Mouse (Mus musculus) stomach, embryonic 15.5 days (tissue): ENCODE data around the gene Atf3. TPM values are rescaled to one million over a fixed set of nuclear protein-coding genes. Genes with fewer than 3 reads are reported as not detected.

ENCODE experiments used
- ATAC-seq: fragments of 200-750 bp; cut with Nextera tagmentation; 2 replicates; pipeline ENCODE4 v1.8.0; 2017; ENCODE audit warnings: low read depth, moderate number of reproducible peaks, moderate TSS enrichment; ENCODE audit not compliant: insufficient read depth, low FRiP score
- H3K27ac ChIP-seq: fragments of 300-500 bp; sonication (generic); 2 replicates; pipeline ENCODE4 v1.5.1; 2015; ENCODE audit warnings: mild to moderate bottlenecking, inconsistent platforms
- H3K27me3 ChIP-seq: fragments of 300-500 bp; sonication (generic); replicated peaks from 2 replicates; pipeline ENCODE4 v1.6.1; 2015; ENCODE audit warnings: inconsistent platforms
- H3K36me3 ChIP-seq: fragments of 300-500 bp; sonication (generic); 2 replicates; pipeline ENCODE4 v1.6.1; 2015; ENCODE audit warnings: inconsistent platforms
- H3K4me1 ChIP-seq: fragments of 300-500 bp; sonication (generic); 2 replicates; pipeline ENCODE4 v1.6.1; 2015; ENCODE audit warnings: inconsistent platforms
- H3K4me2 ChIP-seq: fragments of 300-500 bp; sonication (generic); 2 replicates; pipeline ENCODE4 v1.6.1; 2015; ENCODE audit warnings: mild to moderate bottlenecking, inconsistent platforms
- H3K4me3 ChIP-seq: fragments of 300-500 bp; sonication (generic); replicated peaks from 2 replicates; pipeline ENCODE4 v1.5.1; 2015; ENCODE audit warnings: inconsistent platforms
- H3K9ac ChIP-seq: fragments of 300-500 bp; sonication (generic); 2 replicates; pipeline ENCODE4 v1.6.1; 2015; ENCODE audit warnings: inconsistent platforms
- H3K9me3 ChIP-seq: fragments of 300-500 bp; sonication (generic); 2 replicates; pipeline ENCODE4 v1.6.1; 2016; ENCODE audit warnings: inconsistent platforms
- WGBS: fragments of 180-500 bp; shearing (Covaris S2); methylation state at CpG from one replicate; pipeline ENCODE4 v1.1.7; 2015; 5-methylcytosine and 5-hydroxymethylcytosine counted together
- polyA plus RNA-seq: library from polyadenylated mRNA; unstranded; fragments of >200 nt; fragmentation: Nextera tagmentation; extraction: Ambion mirVana; gene quantifications from 2 replicates; pipeline ENCODE4 v1.2.1, GENCODE M21; 2015

Gene Atf3
- polyA plus RNA-seq, 1 experiment from 2014 or later = 4.4 TPM

DNA sequence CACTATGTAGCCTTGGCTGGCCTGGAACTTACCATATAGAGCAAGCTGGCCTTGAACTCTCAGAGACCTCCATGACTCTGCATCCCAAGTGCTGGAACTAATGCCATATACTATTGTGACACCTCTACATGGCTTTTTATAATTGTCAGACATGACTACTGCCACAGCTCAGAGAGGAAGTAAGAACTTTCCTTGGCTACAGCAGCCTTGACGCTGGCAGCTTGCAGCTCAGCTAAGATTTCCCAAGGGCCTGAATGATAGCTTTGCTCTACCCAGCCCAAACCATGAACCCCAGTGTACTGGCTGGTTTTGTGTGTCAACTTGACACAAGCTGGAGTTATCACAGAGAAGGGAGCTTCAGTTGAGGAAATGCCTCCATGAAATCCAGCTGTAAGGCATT, 35.8 kb upstream of the Atf3 start:
- Histone ChIP-seq H3K4me3 (no peak overlapping the region), H3K36me3 (no peaks in the 10 kb centered on the region), H3K9ac (no peak overlapping the region), H3K27me3 (no peaks in the 10 kb centered on the region), H3K4me2 (no peak overlapping the region), H3K9me3 (no peaks in the 10 kb centered on the region), H3K4me1 (0 out of 2 replicates have a peak, but pooled peaks cover 7% of the 10 kb centered on the region), H3K27ac (no peak overlapping the region)
- 78% methylated on average over 1 of the region's 1 CpGs for WGBS
- no peak for ATAC-seq

DNA sequence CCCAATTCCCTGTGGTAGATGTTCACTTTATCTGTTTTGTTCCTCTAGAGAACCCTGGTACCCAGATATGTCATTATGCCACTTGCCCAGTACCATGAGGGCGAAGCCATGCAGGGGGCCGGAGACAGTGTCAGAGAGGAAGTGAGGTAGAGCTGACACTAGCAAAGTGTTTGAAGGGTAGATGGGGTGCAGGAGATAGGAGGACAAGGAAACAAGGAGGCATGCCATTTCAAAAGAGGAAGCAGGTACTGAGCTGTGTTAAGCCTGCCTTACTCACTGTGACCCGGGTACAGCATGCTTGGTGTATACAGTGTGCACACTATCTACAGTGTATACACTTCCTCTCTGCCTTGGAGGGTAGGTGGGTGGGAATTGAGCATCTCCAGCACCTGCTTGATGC, 32.1 kb upstream of the Atf3 start:
- ATAC-seq = no peak
- H3K36me3 ChIP-seq = peaks cover 4% of the 10 kb centered on the region; the same call in 1 of the 2 replicates
- H3K27me3 ChIP-seq = no peaks in the 10 kb centered on the region
- H3K4me1 ChIP-seq = 0 out of 2 replicates have a peak, but pooled peaks cover 3% of the 10 kb centered on the region
- 85% methylated on average over 3 of the region's 3 CpGs for WGBS
- no peaks in the 10 kb centered on the region for H3K9me3 ChIP-seq
- H3K4me2 ChIP-seq = no peak overlapping the region
- H3K9ac ChIP-seq = no peak overlapping the region
- no peak overlapping the region for H3K4me3 ChIP-seq
- H3K27ac ChIP-seq = no peak overlapping the region

GRCm38 (mm10) chr1:191248423-191248822, 30.6 kb upstream of the Atf3 start:
- Histone ChIP-seq H3K9ac (no peak overlapping the region), H3K4me3 (no peak overlapping the region), H3K4me2 (no peak overlapping the region), H3K27me3 (no peaks in the 10 kb centered on the region), H3K9me3 (no peaks in the 10 kb centered on the region), H3K4me1 (no peaks in the 10 kb centered on the region), H3K27ac (no peak overlapping the region), H3K36me3 (peaks cover 4% of the 10 kb centered on the region; the same call in 1 of the 2 replicates)
- no peak for ATAC-seq
- 69% methylated on average over 1 of the region's 1 CpGs for WGBS

GRCm38 (mm10) chr1:191247561-191247960, 29.7 kb upstream of the Atf3 start:
- no peak overlapping the region for H3K27ac ChIP-seq
- ATAC-seq = no peak
- H3K4me2 ChIP-seq = no peak overlapping the region
- 93% methylated on average over 1 of the region's 1 CpGs for WGBS
- H3K4me3 ChIP-seq = no peak overlapping the region
- H3K9ac ChIP-seq = no peak overlapping the region
- no peaks in the 10 kb centered on the region for H3K27me3 ChIP-seq
- no peaks in the 10 kb centered on the region for H3K9me3 ChIP-seq
- peaks cover 4% of the 10 kb centered on the region; the same call in 1 of the 2 replicates for H3K36me3 ChIP-seq
- no peaks in the 10 kb centered on the region for H3K4me1 ChIP-seq

- H3K4me1 ChIP-seq = no peaks in the 10 kb centered on the region
- WGBS = 89% methylated on average over 4 of the region's 4 CpGs
- H3K9ac ChIP-seq = no peak overlapping the region
- peaks cover 4% of the 10 kb centered on the region; the same call in 1 of the 2 replicates for H3K36me3 ChIP-seq
- H3K27me3 ChIP-seq = no peaks in the 10 kb centered on the region
- ATAC-seq = no peak
- no peaks in the 10 kb centered on the region for H3K9me3 ChIP-seq
- H3K4me2 ChIP-seq = no peak overlapping the region
- no peak overlapping the region for H3K27ac ChIP-seq
- no peak overlapping the region for H3K4me3 ChIP-seq
These were observed 26.0 kb upstream of the Atf3 start for GRCm38 (mm10) chr1:191243855-191244254.

DNA sequence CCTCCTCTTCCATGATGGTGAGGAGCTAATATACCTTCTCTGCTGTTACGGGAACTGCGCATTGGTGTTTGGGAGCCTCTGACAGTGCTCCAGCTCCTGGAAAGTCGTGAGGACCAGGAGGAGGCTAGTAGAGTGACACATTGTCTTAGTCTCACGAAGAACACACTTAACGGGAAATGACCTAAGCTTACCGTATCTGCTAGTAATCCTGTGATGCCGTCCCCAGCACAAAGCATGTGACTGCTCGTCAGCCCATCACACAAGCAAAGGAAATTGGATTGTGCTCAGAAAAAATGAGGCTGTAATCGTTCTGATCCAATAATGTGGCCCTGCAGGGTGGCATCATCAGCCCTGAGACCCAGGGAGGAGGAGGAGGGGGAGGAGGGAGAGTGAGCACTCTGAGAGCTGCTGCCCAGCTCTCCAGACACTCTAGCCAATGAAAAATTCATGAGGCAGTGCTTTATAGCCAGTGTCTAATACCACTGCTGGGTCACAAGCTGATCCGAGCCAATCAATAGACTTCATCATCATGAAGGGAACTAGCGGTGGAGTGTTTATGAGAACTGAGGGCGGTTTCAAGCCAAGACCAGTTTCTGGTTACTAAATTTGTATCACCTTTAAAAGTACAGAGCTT, 24.3 kb upstream of the Atf3 start:
- Histone ChIP-seq H3K27ac (no peak overlapping the region), H3K9me3 (no peaks in the 10 kb centered on the region), H3K4me1 (no peaks in the 10 kb centered on the region), H3K4me3 (no peak overlapping the region), H3K27me3 (no peaks in the 10 kb centered on the region), H3K9ac (no peak overlapping the region), H3K36me3 (peaks cover 4% of the 10 kb centered on the region; the same call in 1 of the 2 replicates), H3K4me2 (no peak overlapping the region)
- no peak for ATAC-seq
- 71% methylated on average over 12 of the region's 12 CpGs for WGBS

DNA sequence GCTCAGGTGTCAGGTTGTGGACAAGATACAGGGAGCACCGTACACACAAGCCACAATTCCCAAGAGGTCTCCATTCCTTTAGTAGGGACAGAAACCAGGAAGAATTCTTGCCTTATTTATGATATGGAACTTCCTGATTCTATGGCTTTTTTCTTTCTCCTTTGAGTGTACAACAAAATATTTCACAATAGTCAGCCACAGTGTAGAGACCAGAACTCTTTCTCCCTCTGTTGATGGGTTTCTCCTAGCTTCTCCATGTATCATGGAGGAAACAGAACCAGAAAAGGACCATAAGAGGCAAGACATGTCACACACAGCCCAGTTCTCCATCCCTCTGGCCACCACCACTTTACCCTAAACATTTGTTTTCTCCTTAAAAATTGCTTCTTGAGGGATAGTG, 23.7 kb upstream of the Atf3 start:
- no peak for ATAC-seq
- Histone ChIP-seq H3K4me3 (no peak overlapping the region), H3K4me1 (no peaks in the 10 kb centered on the region), H3K9me3 (no peaks in the 10 kb centered on the region), H3K9ac (no peak overlapping the region), H3K4me2 (no peak overlapping the region), H3K36me3 (peaks cover 4% of the 10 kb centered on the region; the same call in 1 of the 2 replicates), H3K27me3 (no peaks in the 10 kb centered on the region), H3K27ac (no peak overlapping the region)
- WGBS = 83% methylated on average over 1 of the region's 1 CpGs

DNA sequence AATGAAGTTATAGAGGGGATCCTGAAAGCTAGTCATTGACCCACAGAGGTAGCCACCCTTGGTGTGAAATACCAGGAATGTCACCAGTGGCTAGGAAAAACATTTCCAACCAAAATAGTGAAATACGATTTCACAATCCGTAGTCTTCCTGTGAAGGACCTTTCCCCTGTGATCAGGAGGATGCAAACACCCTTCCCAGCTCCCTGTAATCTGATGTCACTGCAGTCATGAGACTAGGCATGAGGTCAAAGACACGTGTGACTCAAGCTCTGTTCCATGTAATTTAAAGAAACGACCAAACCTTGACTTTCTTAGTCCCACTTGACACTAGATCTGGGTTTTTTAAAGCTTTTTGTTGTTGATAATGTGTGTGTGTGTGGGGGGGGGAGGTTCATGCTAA, 21.8 kb upstream of the Atf3 start:
- Histone ChIP-seq H3K4me1 (no peaks in the 10 kb centered on the region), H3K27me3 (no peaks in the 10 kb centered on the region), H3K9me3 (no peaks in the 10 kb centered on the region), H3K9ac (no peak overlapping the region), H3K4me3 (no peak overlapping the region), H3K4me2 (no peak overlapping the region), H3K36me3 (no peaks in the 10 kb centered on the region), H3K27ac (no peak overlapping the region)
- no peak for ATAC-seq
- WGBS = 77% methylated on average over 4 of the region's 4 CpGs

DNA sequence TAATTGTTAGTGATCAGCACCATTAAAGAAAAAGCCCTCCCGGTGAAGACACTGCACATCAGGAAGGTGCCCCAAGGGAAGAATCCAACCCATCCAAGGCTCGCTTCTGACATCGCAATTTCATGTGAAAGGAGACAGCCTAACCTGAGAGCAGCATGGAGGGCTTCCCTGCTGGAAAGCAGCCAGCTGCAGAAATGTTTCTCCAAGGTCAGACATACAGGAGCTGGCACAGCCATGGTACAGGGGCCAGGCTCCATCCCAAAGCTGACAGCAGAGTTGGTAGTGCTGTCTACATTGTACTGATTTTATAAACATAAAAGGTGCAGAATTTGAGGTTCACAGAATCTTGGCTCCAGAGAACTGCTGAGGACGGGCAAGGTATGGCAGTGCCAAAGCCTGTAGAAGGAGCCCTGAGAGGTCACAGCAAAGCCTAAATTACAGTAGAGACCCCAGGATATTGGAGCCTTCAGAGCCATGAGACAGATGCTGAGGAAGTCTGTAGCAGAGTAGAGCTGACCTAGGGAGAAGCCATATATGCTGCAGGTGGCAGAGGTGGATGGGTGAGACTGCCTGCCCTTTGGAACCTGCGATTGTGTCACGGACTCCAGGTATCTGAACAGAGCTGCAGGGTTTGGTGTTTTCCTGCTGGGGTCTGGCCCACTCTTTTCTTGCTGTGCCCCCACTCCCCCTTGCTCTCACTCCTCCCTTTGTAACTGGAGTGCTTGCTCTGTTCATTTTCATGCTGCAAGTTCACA, 18.1 kb upstream of the Atf3 start:
- H3K9ac ChIP-seq = no peak overlapping the region
- H3K4me1 ChIP-seq = no peaks in the 10 kb centered on the region; the same call in 1 of the 2 replicates
- no peak overlapping the region for H3K4me3 ChIP-seq
- no peaks in the 10 kb centered on the region for H3K36me3 ChIP-seq
- 81% methylated on average over 6 of the region's 6 CpGs for WGBS
- ATAC-seq = no peak
- H3K4me2 ChIP-seq = no peak overlapping the region
- no peak overlapping the region for H3K27ac ChIP-seq
- no peaks in the 10 kb centered on the region for H3K9me3 ChIP-seq
- no peaks in the 10 kb centered on the region for H3K27me3 ChIP-seq

DNA sequence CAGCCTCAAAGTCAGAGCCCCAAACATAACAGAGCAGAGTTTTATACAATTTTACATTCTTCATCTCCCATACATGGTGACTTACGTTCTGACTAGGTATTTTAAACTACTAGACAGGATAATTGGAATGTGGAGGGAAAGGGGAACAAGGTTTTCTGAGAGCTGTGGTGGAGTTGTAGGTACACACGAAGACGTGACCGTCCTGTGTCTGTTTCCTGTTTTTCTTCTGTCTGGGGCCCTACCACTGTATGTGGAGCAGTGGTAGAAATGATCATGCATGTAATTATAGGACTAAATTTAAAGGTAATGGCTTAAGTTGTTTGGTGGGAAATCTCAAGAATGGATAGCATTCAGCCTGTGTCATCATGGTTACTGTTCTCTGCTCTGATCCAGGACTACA, 17.0 kb upstream of the Atf3 start:
- 71% methylated on average over 4 of the region's 4 CpGs for WGBS
- Histone ChIP-seq H3K4me1 (no peaks in the 10 kb centered on the region; the same call in 1 of the 2 replicates), H3K9me3 (no peaks in the 10 kb centered on the region), H3K4me2 (no peak overlapping the region), H3K4me3 (no peak overlapping the region), H3K36me3 (no peaks in the 10 kb centered on the region), H3K27me3 (no peaks in the 10 kb centered on the region), H3K27ac (no peak overlapping the region), H3K9ac (no peak overlapping the region)
- ATAC-seq = no peak

GRCm38 (mm10) chr1:191230355-191230931, 12.6 kb upstream of the Atf3 start:
- Histone ChIP-seq H3K27me3 (no peaks in the 10 kb centered on the region), H3K9me3 (no peaks in the 10 kb centered on the region), H3K9ac (no peak overlapping the region), H3K4me2 (no peak overlapping the region), H3K36me3 (no peaks in the 10 kb centered on the region), H3K27ac (no peak overlapping the region), H3K4me1 (no peaks in the 10 kb centered on the region; the same call in 1 of the 2 replicates), H3K4me3 (no peak overlapping the region)
- ATAC-seq = no peak
- WGBS = 80% methylated on average over 6 of the region's 6 CpGs

GRCm38 (mm10) chr1:191226570-191226969, 8.7 kb upstream of the Atf3 start:
- H3K36me3 ChIP-seq = no peaks in the 10 kb centered on the region
- H3K4me1 ChIP-seq = peaks cover 9% of the 10 kb centered on the region
- no peak for ATAC-seq
- H3K4me2 ChIP-seq = no peak overlapping the region
- no peak overlapping the region for H3K27ac ChIP-seq
- no peaks in the 10 kb centered on the region for H3K27me3 ChIP-seq
- no peaks in the 10 kb centered on the region for H3K9me3 ChIP-seq
- no peak overlapping the region for H3K4me3 ChIP-seq
- H3K9ac ChIP-seq = no peak overlapping the region
- 83% methylated on average over 2 of the region's 2 CpGs for WGBS
